20 mouse cellular contexts compared by ENCODE assay signal in genomic region chr6:144170541-144170940, GRCm38 (mm10).
"Had no signal": no experiment of that assay in that cellular context is flagged by ENCODE, and none has a peak within 500 bp of the region (broad histone marks: within the 10 kb centered on the region; RNA-seq: fewer than 3 reads in every experiment).

No protein-coding gene starts in this region.

- H3K4me1 ChIP-seq: liver, embryonic 15.5 days had no signal

- H3K36me3 ChIP-seq: kidney, embryonic 15.5 days; limb, embryonic 12.5 days; limb, embryonic 15.5 days; liver, embryonic 15.5 days; midbrain, embryonic 13.5 days had no signal

- H3K9me3 ChIP-seq: kidney, embryonic 15.5 days; limb, embryonic 12.5 days; limb, embryonic 15.5 days; liver, embryonic 15.5 days; midbrain, embryonic 13.5 days had no signal

- H3K4me2 ChIP-seq: kidney, embryonic 15.5 days; limb, embryonic 12.5 days; limb, embryonic 15.5 days; liver, embryonic 11.5 days; liver, embryonic 15.5 days; midbrain, embryonic 13.5 days had no signal

- H3K4me3 ChIP-seq: kidney, embryonic 15.5 days; left cerebral cortex, adult 2 months; limb, embryonic 12.5 days; limb, embryonic 15.5 days; liver, embryonic 15.5 days; midbrain, embryonic 13.5 days had no signal

- H3K9ac ChIP-seq: kidney, embryonic 15.5 days; limb, embryonic 12.5 days; limb, embryonic 15.5 days; liver, embryonic 15.5 days; midbrain, embryonic 13.5 days had no signal

- ATAC-seq: midbrain, embryonic 16.5 days had no signal

- H3K27me3 ChIP-seq: kidney, embryonic 15.5 days; limb, embryonic 12.5 days; limb, embryonic 15.5 days; liver, embryonic 15.5 days; midbrain, embryonic 13.5 days had no signal

- H3K27ac ChIP-seq: kidney, embryonic 15.5 days; left cerebral cortex, adult 2 months; limb, embryonic 12.5 days; limb, embryonic 15.5 days; liver, embryonic 15.5 days; macrophage; midbrain, embryonic 13.5 days had no signal

- DNase-seq: kidney, adult 11 months; kidney, adult 8-10 months; kidney, postnatal 10 days; kidney, postnatal 36 days; layer of hippocampus, postnatal 36 days; left cerebral cortex, postnatal 4 days; lung, adult 18-20 months; right cerebral cortex, postnatal 14 days; right cerebral cortex, postnatal 4 days; thymus, adult 18-20 months; thymus, postnatal 36 days had no signal
